Mouse (Mus musculus) stomach, postnatal 0 days (tissue): ENCODE results near the gene Ttc12.

Source experiments
- CTCF ChIP-seq: IDR thresholded peaks from 2 replicates; pipeline ENCODE4 v1.5.1; 2016; ENCODE audit warnings: antibody characterized with exemption, low read depth, mild to moderate bottlenecking, moderate library complexity
- EP300 ChIP-seq: optimal IDR thresholded peaks from 2 replicates; pipeline ENCODE3; 2016; ENCODE audit warnings: antibody characterized with exemption

DNA sequence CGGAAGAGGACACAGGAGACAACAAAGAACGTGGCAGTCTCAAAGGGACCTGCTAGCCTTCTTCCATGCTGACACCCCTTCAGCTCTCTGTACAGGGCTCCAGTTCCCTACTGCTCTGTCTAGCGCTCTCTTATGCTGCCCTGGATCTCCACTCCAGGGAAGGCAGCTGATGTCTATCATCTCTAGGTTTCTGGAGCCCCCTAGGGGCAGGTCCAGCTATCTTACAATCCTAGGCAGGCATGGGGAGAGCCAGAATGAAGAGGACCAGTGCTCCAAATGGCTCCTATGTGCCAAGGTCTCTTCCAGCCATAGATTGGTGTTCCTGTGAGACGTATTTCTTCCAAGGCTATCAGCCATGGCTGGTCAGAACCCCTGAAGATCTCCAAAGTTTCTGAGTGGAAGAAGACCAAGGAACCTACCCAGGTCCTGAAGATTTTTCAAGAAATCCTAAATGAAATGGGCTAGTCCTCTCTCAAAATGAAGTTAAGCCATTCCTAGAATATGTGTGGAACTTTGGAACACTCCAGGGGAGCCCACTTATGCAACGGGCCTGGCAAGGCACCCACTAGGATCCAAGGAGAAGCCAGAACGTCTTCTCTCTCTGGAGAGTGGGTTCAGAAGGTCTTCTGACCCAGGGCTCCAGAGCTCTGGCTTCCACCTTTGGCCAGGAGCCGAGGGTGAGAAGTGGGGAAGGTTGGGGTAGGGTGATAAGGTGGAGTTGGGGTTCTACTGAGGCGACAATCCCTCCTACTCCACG lies 22.0 kb upstream of the Ttc12 start:
- TF ChIP-seq CTCF (peak; percentile 39), EP300 (no peak)
